Mouse (Mus musculus) kidney, adult 11 months (tissue): ENCODE results near the gene Ppp1ca.
A peak's percentile ranks its signal among the peaks of the same experiment; 100 is the strongest.

Source experiments
- DNase-seq: peaks from one replicate; pipeline ENCODE4 v3.0.0; 2022

The Ppp1ca gene

DNA sequence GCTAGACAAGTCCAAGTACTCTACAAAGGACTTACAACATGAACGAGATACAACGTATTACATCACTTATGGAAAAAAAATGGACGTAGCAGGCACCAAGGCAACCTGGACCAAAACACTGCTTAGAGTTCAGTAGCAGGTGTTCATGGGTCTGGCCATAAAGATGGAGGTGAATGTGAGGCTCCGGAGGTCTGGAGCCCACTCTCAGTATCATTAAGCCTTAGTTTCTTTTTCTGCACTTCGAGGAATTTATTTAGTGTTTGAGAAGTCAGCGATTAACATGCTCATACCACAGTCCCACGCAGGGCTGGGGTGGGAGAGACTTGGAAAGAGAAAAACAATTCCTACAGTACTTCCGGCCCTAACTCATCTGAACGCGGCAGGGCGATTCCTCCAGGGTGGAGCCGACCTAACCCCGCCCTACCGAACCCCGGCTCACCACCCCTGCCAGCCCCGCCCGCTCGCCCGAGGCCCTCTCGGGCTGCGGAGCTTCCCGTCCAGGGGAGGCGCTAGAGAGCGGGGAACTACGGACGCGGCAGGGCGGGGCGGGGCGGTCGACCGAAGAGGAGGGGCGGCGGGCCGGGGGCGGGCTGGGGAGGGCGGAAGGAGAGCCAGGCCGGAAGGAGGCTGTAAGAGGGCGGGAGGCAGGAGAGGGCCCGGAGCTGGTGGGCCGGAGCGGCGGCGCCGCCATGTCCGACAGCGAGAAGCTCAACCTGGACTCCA lies at the start of gene Ppp1ca:
Ppp1ca (plus strand) TSS at position 538 of the 723 bp plus-strand sequence.
- DNase-seq = peak; percentile 91

DNA sequence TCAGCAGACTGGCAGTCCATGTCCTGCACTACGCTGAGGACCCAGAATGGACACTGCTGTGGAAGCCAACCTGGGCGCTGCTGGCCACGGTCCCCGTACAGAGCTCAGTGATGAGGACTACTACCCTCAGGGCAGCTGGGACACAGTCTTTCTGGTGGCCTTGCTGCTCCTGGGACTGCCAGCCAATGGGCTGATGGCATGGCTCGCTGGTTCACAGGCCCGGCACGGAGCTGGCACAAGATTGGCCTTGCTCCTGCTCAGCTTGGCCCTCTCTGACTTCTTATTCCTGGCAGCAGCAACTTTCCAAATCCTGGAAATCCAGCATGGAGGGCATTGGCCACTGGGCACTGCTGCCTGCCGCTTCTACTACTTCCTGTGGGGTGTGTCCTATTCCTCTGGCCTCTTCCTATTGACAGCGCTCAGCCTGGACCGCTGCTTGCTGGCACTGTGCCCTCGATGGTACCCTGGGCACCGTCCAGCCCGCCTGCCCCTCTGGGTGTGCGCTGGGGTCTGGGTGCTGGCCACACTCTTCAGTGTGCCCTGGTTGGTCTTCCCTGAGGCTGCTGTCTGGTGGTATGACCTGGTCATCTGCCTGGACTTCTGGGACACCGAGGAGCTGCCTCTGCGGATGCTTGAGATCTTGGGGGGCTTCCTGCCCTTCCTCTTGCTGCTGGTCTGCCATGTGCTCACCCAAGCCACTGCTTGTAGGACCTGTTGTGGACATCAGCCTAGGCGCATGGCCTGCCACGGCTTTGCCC lies 49.3 kb upstream of the Ppp1ca start:
- peak; percentile 75 for DNase-seq

DNA sequence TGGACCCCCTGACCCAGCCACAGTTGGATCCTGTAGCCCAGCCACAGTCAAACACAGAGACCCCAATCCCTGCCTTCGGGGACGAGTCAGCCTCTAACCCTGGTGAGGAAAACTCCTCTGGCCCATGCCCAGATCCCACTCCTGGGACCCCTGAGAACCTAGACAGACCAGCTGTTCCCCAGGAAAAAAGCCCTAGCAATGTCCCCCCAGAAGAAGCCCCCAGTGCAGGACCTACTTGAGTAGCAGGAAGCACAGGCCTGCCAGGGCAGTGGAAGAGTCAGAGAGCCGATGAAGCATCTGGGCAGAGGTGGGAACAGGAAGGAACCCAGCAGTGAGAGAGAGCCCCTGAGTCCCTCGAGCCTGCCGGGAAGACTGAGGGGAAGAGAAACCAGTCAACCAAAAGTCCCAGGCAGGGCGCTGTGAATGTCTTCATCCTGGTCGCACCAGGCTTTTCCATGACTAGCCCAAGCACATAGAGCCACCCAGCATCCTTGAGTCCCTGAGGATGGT lies 48.1 kb upstream of the Ppp1ca start, which contains the start of gene Cabp4:
Cabp4 (minus strand) TSS at position 275 of the 510 bp plus-strand sequence.
- no peak for DNase-seq

DNA sequence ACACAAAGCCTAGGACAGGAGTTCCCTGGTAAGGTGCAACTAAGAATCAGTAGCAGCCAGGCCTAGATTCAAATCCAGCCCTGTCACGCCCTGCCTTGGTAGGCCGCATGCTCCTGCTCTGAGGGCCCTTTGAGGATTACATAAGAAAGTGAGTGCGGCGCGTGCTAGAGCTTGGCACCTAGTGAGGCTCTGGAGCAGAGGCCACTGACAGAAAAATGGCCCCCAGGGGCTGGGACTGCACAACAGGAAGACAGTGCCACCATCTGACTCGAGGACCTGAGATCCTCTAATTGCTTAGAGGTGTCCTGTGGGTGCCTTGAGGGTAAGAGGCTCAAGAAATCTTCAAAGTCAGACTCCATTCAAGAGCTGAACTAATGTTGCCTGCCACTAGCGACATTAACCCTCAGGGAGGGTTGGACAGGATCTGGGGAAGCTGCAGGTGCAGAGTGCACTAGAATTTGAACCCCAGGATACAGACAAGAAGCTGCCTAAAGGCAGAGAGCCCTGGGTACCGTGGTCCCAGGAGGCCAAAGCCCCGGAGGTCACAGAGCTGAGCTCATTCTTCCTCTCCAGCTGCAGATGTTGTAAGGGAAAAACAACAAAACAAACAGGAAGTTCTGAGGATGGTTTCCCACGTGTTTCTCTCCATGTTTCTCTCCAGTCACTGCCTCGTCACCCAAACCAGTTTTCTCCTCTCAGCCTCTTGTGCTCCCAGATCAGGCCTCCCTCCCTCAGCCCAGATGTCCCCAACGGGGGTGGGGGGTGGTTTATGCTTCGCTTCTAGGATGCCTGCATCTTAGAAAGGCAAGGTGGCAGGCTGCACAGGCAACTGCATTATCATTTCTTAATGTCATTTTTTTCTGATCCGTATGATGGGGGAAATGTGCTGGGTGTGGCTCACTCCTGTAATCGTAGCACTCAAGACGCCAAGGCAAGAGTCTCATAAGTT lies 47.0 kb upstream of the Ppp1ca start:
- DNase-seq = peak; percentile 39

DNA sequence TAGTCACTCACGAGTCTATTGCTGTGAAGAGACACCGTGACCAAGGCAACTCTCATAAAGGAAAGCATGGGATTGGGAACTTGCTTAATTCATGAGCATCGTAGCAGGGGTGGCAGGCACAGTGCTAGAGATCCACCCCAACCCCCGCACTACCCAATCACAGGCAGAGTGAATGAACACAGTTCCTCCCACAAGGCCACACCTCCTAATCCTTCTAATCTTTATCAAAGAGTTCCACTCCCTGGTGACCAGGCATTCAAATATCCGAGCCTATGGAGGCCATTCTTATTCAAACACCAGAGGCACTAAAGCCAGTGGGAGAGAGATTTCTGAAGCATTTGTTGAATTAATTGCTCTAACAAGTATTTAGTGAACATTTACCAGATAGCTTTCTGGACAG lies 45.9 kb upstream of the Ppp1ca start:
- DNase-seq = no peak

DNA sequence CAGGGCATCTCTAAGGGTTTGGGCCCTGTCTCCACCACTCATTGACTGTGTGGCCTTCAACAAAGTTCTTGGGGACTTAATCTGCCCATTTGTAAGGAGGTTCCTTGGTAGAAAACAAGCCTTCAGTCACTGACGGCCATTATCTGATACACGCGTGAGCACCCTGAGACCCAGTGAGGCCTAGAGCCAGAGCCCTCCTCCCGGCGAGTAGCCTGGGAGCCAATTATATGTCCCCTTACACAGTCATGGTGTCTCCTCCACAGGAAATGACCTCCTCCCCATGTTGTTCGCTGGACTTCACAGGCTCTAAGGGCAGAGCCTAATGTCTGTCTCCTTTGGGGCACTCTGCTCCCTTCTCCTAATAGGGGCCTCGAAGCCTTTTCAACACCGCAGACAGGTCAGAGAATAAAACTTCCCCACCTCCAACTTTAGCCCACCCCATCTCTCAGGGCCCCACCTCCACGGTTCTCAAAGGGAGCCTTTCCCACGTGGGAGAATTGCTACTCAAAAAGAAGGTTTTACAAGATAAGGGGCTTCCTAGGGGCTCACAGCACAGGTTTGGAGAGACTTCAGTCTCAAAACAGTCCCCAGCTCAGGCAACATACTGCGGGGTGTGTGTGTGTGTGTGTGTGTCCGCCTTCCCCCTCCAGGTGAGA lies 45.4 kb upstream of the Ppp1ca start:
- no peak for DNase-seq

DNA sequence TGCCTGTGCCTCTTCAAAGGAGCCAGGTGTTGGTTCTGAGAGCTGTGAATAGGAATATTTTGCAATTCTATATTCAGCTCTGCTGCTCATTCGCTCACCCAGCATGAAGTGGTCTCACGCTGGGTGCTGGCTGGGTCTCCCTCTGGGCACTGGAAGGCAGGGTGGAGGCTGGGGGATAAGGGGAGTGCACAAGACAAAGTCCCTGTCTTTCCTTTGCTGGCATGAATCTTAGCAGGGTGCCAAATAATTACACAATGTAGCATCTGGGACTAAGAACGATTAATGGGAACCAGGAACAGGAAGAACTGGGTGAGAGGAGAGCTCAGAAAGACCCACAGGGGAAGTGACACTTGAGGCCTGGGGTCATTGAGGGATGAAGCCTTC lies 44.9 kb upstream of the Ppp1ca start:
- DNase-seq = no peak

DNA sequence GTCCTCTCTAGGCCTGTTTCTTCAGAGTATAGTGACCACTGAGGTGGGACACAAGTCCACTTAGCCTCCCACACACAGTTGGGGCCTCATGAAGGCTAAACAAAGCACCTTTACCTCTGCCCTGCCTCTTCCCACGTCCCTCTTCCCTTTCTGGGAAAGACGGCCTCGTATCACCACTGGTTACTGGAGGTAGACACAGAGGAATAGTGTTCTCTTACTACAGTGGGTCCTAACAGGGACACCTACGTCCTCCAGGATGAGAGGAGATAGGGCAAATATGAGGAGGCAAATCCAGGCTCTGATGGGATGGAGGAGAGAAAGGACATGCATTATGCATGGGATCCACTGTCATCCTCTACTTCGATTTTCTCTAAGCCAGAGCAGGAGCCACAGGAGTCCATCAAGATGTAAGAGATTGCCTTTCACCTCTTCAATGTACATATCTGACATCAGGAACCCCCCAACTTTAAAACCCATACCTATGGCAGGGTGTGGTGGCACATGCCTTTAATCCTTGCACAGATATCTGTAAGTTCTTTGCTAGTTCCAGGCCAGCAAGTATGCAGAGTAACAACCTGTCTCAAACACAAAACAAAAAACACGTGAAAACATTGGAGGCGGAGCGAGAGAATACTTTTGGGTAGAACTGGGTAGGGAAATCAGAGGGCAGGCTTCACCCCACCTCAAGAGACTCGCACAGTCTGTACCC lies 43.9 kb upstream of the Ppp1ca start:
- DNase-seq = peak; percentile 12

DNA sequence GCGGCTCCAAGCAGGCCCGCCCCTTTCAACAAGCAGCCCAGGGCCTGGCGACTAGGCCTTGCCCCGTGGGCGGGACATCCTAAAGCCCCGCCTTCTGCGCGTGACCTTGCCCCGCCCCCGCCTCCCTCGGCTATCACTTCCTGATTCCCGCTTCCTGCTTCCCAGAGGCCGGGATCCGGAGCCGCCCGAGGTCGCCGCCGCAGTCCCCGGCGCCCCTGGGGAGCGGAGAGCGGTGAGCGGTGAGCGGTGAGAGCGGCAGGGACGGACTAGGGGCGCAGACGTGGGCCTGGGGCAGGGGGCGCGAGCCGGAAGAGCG lies 43.4 kb upstream of the Ppp1ca start, which contains the start of gene Coro1b:
Coro1b (plus strand) TSS at position 129 of the 316 bp plus-strand sequence.
- peak; percentile 96 for DNase-seq

DNA sequence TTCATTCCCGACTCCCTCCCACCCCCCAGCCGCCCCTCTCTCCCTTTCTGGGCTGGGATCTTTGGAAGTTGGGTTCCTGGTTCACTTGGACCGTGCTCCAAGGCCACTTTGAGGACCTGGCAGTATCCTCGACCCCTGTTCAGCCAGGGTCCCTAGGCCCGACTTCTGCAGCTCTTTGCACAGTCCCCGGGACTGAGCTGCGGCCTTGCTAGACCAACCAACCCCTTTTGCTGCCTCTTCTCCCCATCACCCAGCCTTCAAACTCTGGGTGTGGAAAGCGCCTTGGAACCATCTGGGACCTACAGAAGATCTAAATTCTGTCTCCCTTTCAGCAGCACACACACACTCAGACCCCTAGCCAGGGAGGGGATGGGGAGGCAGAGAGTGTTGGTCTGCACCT lies 43.0 kb upstream of the Ppp1ca start:
- no peak for DNase-seq

DNA sequence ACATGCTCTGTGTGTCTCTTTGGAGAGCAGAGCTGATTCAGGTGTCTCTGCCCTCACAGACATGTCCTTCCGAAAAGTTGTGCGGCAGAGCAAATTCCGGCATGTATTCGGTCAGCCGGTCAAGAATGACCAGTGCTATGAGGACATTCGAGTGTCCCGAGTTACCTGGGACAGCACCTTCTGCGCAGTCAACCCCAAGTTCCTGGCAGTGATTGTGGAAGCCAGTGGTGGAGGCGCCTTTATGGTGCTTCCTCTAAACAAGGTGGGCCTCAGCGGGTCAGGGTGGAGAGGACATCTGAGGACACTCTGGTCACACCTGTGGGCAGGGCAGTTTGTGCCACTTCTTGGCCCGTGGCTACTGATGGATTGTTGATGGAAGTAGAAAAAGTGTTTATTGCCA lies 42.6 kb upstream of the Ppp1ca start:
- no peak for DNase-seq

DNA sequence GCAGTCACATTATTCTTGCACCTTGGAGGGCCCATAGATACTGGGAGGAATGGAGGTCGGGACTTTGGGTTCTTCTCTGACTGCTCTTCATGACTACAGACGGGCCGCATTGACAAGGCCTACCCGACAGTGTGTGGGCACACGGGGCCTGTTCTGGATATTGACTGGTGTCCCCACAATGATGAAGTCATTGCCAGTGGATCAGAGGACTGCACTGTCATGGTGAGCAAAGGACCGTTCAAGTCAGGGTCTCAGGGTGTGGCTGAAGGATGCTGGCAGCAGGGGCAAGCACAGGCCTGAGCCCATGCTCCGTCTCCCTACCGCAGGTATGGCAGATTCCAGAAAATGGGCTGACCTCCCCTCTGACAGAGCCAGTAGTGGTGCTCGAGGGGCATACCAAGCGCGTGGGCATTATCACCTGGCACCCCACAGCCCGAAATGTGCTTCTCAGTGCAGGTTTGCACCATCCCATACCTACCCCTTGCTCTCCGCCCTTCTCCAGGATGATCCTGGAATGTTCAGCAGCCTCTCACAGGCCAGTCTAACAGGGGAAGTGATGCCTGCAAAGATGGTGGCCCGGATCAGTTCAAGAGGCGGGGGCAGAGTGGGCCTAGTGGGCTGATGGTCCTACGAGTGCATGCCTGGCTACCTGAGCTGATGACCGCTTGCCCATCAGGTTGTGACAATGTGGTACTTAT lies 42.0 kb upstream of the Ppp1ca start:
- no peak for DNase-seq

DNA sequence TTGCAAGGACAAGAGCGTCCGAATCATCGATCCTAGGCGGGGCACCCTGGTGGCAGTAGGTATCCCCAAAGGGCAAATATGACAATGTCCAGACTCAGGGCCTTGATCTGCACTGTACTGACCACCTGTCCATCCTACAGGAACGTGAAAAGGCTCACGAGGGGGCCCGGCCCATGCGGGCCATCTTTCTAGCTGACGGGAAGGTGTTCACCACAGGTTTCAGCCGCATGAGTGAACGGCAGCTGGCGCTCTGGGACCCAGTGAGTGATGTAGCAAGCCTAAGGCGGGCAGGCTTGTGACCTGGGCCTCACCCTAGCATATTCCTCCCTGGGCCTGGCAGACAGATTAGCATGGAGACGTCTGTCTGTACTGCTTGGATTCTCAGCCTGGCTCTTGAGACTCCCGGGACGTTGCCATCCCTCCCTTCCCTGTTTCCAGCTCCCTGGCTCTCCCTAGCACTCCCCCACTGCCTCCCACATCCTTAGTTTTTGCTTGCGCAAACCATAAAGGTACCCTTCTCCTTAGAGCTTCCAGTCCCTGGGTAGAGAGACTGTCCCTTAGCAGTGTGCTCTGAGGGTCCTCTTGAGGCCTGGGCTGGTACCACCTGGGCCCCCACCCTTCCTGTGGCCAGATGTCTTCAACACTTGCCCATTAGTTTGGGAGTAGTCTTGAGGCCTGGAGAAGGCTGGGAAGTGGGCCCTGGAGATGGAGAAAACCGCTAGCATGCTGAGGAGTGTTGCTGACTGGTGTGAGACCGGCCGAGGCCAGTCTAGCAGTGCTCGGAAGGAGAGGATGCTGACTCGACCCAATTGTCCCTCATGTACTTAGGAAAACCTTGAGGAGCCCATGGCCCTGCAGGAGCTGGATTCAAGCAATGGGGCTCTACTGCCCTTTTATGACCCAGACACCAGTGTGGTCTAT lies 41.0 kb upstream of the Ppp1ca start:
- no peak for DNase-seq

DNA sequence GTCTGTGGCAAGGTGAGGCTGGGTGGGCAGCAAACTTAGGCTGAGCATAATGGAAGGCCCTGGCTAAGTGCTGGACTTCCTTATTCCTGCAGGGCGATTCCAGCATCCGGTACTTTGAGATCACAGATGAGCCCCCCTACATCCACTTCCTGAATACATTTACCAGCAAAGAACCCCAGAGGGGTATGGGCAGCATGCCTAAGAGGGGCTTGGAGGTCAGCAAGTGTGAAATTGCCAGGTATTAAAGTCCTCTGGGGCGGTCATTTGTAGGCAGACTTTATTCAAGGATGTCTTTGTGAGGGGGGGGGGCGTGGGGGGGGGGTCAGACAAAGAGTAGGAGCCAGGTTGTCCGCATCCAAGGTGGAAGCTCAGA lies 40.4 kb upstream of the Ppp1ca start:
- DNase-seq = no peak

DNA sequence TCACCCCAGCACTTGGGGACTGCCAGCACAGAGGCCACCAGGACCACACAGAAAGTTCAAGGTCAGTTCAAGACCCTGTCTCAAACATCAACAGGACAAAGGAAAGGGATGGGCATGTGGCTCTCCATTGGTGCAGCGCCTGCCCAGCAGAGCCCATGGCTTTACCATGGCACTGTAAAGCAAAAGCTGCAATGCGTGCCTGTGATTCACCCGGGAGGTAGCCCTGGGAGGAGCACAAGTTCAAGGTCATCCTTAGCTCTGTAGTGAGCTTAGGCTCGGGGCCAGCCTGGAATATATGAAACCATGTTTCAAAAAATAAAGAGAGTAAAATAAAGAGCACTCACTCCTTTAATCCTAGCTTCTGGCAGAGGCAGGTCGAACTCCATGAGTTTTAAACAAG lies 40.0 kb upstream of the Ppp1ca start:
- no peak for DNase-seq

DNA sequence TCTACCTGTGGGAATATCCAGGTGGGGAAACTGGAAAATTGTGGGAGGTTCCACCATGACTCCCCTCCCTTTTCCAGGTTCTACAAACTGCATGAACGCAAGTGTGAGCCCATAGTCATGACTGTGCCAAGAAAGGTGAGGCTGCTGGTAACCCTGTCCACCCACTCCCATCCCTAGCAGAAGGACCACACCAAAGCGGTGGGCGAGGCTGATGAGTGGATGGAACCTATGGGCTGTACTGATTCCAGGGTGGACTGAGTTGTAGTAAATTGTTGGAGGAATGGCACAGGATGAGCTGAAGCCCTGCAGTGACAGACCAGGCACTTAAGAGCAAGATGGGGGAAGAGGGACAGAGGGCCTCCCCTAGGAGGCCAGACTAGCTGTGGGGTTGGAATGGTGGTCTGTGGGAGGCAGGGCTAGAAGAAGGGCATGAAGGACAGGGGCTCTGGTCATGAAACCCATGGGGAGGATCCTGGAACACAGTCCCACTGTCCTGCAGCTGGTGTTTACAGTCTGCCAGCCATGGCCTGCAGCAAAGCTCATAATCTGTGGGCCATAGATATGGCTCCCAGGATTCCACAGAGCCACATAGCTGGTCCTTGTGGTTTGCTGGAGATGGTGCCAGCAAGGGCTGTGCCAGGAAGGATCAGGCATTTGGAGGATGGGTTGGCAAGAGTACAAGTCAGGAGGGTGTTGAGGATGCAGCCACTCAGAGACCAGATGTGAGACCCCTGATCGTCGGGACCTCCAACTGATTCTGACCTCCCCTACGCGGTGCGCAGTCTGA lies 39.2 kb upstream of the Ppp1ca start:
- DNase-seq = no peak

DNA sequence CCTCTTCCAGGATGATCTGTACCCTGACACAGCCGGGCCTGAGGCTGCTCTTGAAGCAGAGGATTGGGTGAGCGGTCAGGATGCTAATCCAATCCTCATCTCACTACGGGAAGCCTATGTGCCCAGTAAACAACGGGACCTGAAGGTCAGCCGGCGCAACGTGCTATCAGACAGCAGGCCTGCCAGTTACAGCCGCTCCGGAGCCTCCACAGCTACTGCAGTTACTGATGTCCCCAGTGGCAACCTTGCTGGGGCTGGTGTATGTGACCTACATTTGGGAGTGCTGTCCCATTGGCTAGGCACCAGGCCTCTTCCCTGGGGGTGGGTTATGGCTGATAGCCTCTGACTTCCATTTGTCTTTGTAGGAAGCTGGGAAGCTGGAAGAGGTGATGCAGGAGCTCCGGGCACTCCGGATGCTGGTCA lies 38.6 kb upstream of the Ppp1ca start, which contains the start of gene Ptprcap:
Ptprcap (plus strand) TSS at position 373 of the 423 bp plus-strand sequence.
- DNase-seq = no peak

DNA sequence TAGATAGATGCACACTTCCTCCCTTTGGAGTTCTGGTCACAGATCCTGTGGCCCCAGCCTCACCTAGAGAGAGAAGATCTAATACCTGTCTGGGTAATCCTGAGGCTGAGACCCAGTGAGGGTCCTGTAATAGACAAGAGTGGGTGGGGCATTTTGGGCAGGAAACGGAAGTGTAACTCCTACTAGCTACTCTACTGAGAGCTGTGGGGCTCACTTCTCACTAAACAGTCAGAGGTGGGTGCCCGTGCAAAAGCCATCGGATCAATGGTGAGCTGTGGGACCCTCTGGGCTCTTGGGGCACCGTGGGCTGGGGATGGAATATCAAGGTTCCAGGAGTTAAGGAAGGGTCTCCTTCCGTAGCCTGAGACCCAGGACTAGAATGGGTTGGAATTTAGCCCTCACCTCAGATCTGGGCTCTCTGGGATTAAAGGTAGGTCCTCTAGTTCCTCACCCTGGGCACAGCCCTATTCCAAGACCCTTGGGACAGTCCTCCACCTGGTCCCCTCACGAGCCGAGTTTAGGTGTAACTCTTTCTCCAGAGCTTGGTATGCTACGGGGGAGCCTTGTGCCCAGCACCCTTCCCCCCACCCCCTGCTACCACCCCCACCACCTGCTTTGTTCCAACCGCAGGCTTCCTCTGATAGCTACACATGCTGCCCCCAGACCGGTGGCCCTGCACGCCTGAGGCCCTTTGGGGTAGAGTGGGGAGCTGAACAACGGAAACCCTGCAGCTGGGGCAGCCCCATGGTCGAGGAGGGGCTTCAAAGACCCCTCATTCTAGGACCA lies 37.2 kb upstream of the Ppp1ca start:
- DNase-seq = no peak
